Mouse (Mus musculus) heart, adult 2 months (tissue): ENCODE data around the gene Ago4.

ENCODE experiments used
- CTCF ChIP-seq: fragments of 200-600 bp; IDR thresholded peaks from 2 replicates; pipeline ENCODE4 v1.8.1; 2022; ENCODE audit warnings: antibody characterized with exemption, mild to moderate bottlenecking, moderate library complexity
- EP300 ChIP-seq: fragments of 200-500 bp; IDR thresholded peaks from 2 replicates; pipeline ENCODE4 v1.6.1; 2011; ENCODE audit warnings: low read depth, low read length, control low read depth; ENCODE audit not compliant: insufficient read depth
- POLR2A ChIP-seq: fragments of 200-500 bp; IDR thresholded peaks from 2 replicates; pipeline ENCODE4 v1.6.1; 2011; ENCODE audit warnings: mild to moderate bottlenecking, low read depth, low read length, control low read depth; ENCODE audit not compliant: insufficient read depth

- no peak for TF ChIP-seq CTCF
- TF ChIP-seq EP300 = no peak
- no peak for TF ChIP-seq POLR2A
These were observed 9.6 kb upstream of the Ago4 start for GRCm38 (mm10) chr4:126542838-126543237.
